Mouse (Mus musculus) intestine, embryonic 16.5 days (tissue): ENCODE results near the gene Fbxo6. TPM values are rescaled to one million over a fixed set of nuclear protein-coding genes. Genes with fewer than 3 reads are reported as not detected.
A peak's percentile ranks its signal among the peaks of the same experiment; 100 is the strongest.
"Not testable (repeated sequence)": the region's sequence is repeated elsewhere in the genome, so short reads cannot be mapped to it uniquely, and the experiment has no call there.

Experiments used
- ATAC-seq: fragments of 200-750 bp; cut with Nextera tagmentation; 2 replicates; pipeline ENCODE4 v1.8.0; 2017; ENCODE audit warnings: moderate TSS enrichment, moderate library complexity
- H3K27ac ChIP-seq: fragments of 300-500 bp; sonication (generic); 2 replicates; pipeline ENCODE4 v1.5.1; 2014; ENCODE audit warnings: mild to moderate bottlenecking, low read length
- H3K27me3 ChIP-seq: fragments of 300-500 bp; sonication (generic); replicated peaks from 2 replicates; pipeline ENCODE4 v1.6.1; 2014; ENCODE audit warnings: low read length, control low read depth, mixed read lengths; ENCODE audit not compliant: control insufficient read depth, insufficient read depth
- H3K36me3 ChIP-seq: fragments of 300-500 bp; sonication (generic); 2 replicates; pipeline ENCODE4 v1.6.1; 2014; ENCODE audit warnings: low read length, control low read depth; ENCODE audit not compliant: control insufficient read depth, insufficient read depth
- H3K4me1 ChIP-seq: fragments of 300-500 bp; sonication (generic); 2 replicates; pipeline ENCODE4 v1.6.1; 2014; ENCODE audit warnings: low read length, control low read depth, mixed read lengths; ENCODE audit not compliant: control insufficient read depth, insufficient read depth
- H3K4me2 ChIP-seq: fragments of 300-500 bp; sonication (generic); 2 replicates; pipeline ENCODE4 v1.6.1; 2014; ENCODE audit warnings: low read depth, low read length, control low read depth
- H3K4me3 ChIP-seq: fragments of 300-500 bp; sonication (generic); 2 replicates; pipeline ENCODE4 v1.5.1; 2014; ENCODE audit warnings: mild to moderate bottlenecking, low read length
- H3K9ac ChIP-seq: fragments of 300-500 bp; sonication (generic); 2 replicates; pipeline ENCODE4 v1.6.1; 2014; ENCODE audit warnings: low read depth, low read length
- H3K9me3 ChIP-seq: fragments of 300-500 bp; sonication (generic); 2 replicates; pipeline ENCODE4 v1.6.1; 2016; ENCODE audit warnings: low read length, control low read depth; ENCODE audit not compliant: control insufficient read depth
- WGBS: fragments of 180-500 bp; shearing (Covaris S2); extraction: QIAGEN DNeasy Blood & Tissue Kit; methylation state at CpG from one replicate; pipeline ENCODE4 v1.1.7; 2014; 5-methylcytosine and 5-hydroxymethylcytosine counted together
- polyA plus RNA-seq: library from polyadenylated mRNA; unstranded; fragments of >200 nt; fragmentation: Nextera tagmentation; extraction: Ambion mirVana; gene quantifications from 2 replicates; pipeline ENCODE4 v1.2.1, GENCODE M21; 2015

The Fbxo6 gene
- polyA plus RNA-seq, 1 experiment from 2014 or later: 22.7 TPM

GRCm38 (mm10) chr4:148177716-148178115 is 25.8 kb upstream of the Fbxo6 start:
- no peak for ATAC-seq
- H3K9ac ChIP-seq: no peak overlapping the region
- no peak overlapping the region for H3K27ac ChIP-seq
- H3K4me1 ChIP-seq: no peaks in the 10 kb centered on the region
- peaks cover 44% of the 10 kb centered on the region for H3K27me3 ChIP-seq
- H3K9me3 ChIP-seq: no peaks in the 10 kb centered on the region
- no peak overlapping the region for H3K4me3 ChIP-seq
- no peak overlapping the region for H3K4me2 ChIP-seq
- H3K36me3 ChIP-seq: no peaks in the 10 kb centered on the region

GRCm38 (mm10) chr4:148176603-148177002 is 24.7 kb upstream of the Fbxo6 start:
- 71% methylated on average over 5 of the region's 6 CpGs for WGBS
- not testable (repeated sequence) for H3K9me3 ChIP-seq, H3K4me3 ChIP-seq, ATAC-seq, H3K27ac ChIP-seq, H3K4me2 ChIP-seq, H3K4me1 ChIP-seq, H3K36me3 ChIP-seq, H3K9ac ChIP-seq
- peaks cover 52% of the 10 kb centered on the region for H3K27me3 ChIP-seq

GRCm38 (mm10) chr4:148174495-148174862 is 22.5 kb upstream of the Fbxo6 start:
- Histone ChIP-seq H3K36me3 (no peaks in the 10 kb centered on the region), H3K27me3 (peaks cover 68% of the 10 kb centered on the region), H3K4me2 (no peak overlapping the region), H3K27ac (no peak overlapping the region), H3K4me1 (no peaks in the 10 kb centered on the region), H3K9me3 (no peaks in the 10 kb centered on the region), H3K4me3 (no peak overlapping the region), H3K9ac (no peak overlapping the region)
- WGBS: 20% methylated on average over 12 of the region's 12 CpGs
- ATAC-seq: no peak

DNA sequence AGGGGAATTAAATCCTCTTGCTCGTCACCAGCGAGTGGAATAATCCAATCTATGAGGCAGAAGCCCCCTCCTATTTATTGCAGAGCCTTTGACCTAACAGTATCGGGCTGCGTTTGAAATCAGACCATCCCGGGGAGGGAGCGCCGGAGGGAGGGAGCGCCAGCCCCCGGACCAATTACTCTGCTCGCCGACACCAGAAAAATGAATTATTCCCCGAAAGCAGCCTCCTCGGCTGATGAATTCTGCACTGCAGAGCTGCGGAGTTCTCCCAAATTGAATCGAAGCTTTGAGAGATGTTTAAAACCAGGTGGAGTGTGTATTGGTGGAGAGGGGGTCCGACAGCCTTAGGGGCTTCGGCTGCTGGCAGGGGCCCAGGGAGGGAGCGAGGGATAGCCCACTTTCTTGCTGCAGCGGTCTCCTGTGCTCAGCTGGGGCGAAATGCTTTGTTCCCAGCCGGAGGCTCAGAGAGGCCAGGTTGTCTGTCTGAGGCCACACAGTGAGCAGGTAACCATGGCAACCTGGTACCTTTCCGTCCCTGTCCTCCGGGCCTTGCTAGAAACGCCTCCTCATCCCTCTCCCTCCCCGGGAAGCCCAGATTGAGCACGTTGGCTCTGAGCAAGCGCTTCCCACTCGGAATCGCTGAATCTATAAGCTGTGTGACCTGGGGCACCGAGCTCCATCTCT is 22.0 kb upstream of the Fbxo6 start:
- Histone ChIP-seq H3K4me2 (no peak overlapping the region), H3K27me3 (peaks cover 71% of the 10 kb centered on the region), H3K9ac (no peak overlapping the region), H3K4me1 (no peaks in the 10 kb centered on the region), H3K9me3 (no peaks in the 10 kb centered on the region), H3K27ac (no peak overlapping the region), H3K4me3 (no peak overlapping the region), H3K36me3 (no peaks in the 10 kb centered on the region)
- 3% methylated on average over 30 of the region's 30 CpGs for WGBS
- no peak for ATAC-seq

- Histone ChIP-seq H3K9ac (no peak overlapping the region), H3K4me3 (no peak overlapping the region), H3K4me2 (no peak overlapping the region), H3K36me3 (no peaks in the 10 kb centered on the region), H3K27ac (no peak overlapping the region), H3K27me3 (peaks cover 69% of the 10 kb centered on the region), H3K4me1 (no peaks in the 10 kb centered on the region), H3K9me3 (no peaks in the 10 kb centered on the region)
- ATAC-seq: no peak
- WGBS: 35% methylated on average over 3 of the region's 3 CpGs
These were observed 19.3 kb upstream of the Fbxo6 start for GRCm38 (mm10) chr4:148171261-148171660.

- Histone ChIP-seq H3K36me3 (no peaks in the 10 kb centered on the region), H3K4me2 (no peak overlapping the region), H3K9ac (no peak overlapping the region), H3K27ac (no peak overlapping the region), H3K4me1 (no peaks in the 10 kb centered on the region), H3K4me3 (no peak overlapping the region), H3K9me3 (no peaks in the 10 kb centered on the region), H3K27me3 (peaks cover 69% of the 10 kb centered on the region)
- WGBS: 6% methylated on average over 2 of the region's 2 CpGs
- no peak for ATAC-seq
These were observed 18.9 kb upstream of the Fbxo6 start for GRCm38 (mm10) chr4:148170842-148171241.

DNA sequence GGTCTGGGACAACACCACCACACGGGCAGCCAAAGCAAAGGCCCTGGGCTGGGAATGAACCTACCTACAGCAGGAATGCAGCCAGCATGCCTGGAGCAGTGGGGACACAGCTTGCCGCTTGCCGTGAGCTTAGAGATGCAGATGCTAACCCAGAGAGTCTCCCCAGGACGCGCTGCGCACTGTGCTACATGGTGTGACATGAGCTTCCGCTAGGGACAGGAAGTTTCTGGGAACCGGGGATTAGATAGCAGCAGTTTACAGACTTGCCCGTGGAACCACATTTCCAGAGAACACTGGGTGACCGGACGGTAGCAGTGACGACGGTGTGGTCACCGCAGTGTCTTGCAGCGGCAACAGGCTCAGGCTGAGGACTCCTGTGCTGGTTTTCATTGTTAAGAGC is 17.6 kb upstream of the Fbxo6 start:
- H3K36me3 ChIP-seq: no peaks in the 10 kb centered on the region
- H3K9ac ChIP-seq: no peak overlapping the region
- no peak overlapping the region for H3K4me3 ChIP-seq
- WGBS: 21% methylated on average over 15 of the region's 15 CpGs
- H3K4me2 ChIP-seq: no peak overlapping the region
- H3K4me1 ChIP-seq: peaks cover 4% of the 10 kb centered on the region; the same call in 1 of the 2 replicates
- no peaks in the 10 kb centered on the region for H3K9me3 ChIP-seq
- H3K27ac ChIP-seq: no peak overlapping the region
- H3K27me3 ChIP-seq: peaks cover 69% of the 10 kb centered on the region
- no peak for ATAC-seq

DNA sequence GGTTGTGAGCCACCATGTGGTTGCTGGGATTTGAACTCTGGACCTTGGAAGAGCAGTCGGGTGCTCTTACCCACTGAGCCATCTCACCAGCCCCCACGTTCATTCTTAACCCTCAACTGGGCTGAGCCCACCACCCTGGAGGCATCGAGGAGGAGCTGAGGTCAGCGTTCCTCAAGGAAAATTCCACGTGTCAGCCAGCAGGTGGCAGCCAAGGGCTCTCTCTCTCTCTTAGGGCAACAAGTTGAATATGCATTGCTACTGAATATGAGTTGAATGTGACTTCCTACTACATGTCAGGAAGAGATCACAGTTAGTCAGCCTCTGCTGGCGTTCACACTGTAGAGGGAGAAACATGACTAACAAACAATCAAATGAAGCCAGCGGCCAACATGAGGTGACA is 16.3 kb upstream of the Fbxo6 start:
- H3K27ac ChIP-seq: no peak overlapping the region
- no peak for ATAC-seq
- peaks cover 7% of the 10 kb centered on the region; the same call in 1 of the 2 replicates for H3K4me1 ChIP-seq
- WGBS: 24% methylated on average over 7 of the region's 7 CpGs
- H3K9me3 ChIP-seq: no peaks in the 10 kb centered on the region
- no peak overlapping the region for H3K4me3 ChIP-seq
- H3K36me3 ChIP-seq: no peaks in the 10 kb centered on the region
- no peak overlapping the region for H3K9ac ChIP-seq
- H3K27me3 ChIP-seq: peaks cover 68% of the 10 kb centered on the region
- no peak overlapping the region for H3K4me2 ChIP-seq

GRCm38 (mm10) chr4:148166986-148167385 is 15.0 kb upstream of the Fbxo6 start:
- Histone ChIP-seq H3K9me3 (no peaks in the 10 kb centered on the region), H3K36me3 (no peaks in the 10 kb centered on the region), H3K4me2 (no peak overlapping the region), H3K4me3 (no peak overlapping the region), H3K9ac (no peak overlapping the region), H3K27me3 (peaks cover 67% of the 10 kb centered on the region), H3K4me1 (peaks cover 7% of the 10 kb centered on the region; the same call in 1 of the 2 replicates), H3K27ac (no peak overlapping the region)
- ATAC-seq: no peak
- 16% methylated on average over 4 of the region's 4 CpGs for WGBS

GRCm38 (mm10) chr4:148166431-148166830 is 14.5 kb upstream of the Fbxo6 start:
- Histone ChIP-seq H3K9me3 (no peaks in the 10 kb centered on the region), H3K36me3 (no peaks in the 10 kb centered on the region), H3K4me1 (peaks cover 7% of the 10 kb centered on the region; the same call in 1 of the 2 replicates), H3K4me2 (no peak overlapping the region), H3K27me3 (peaks cover 69% of the 10 kb centered on the region), H3K4me3 (no peak overlapping the region), H3K9ac (no peak overlapping the region), H3K27ac (no peak overlapping the region)
- 0 out of 2 replicates have a peak, but pooled peaks have one; percentile 6 for ATAC-seq
- WGBS: 8% methylated on average over 10 of the region's 10 CpGs
